Mouse (Mus musculus): ENCODE results near the gene Fastkd5.

Gene Fastkd5

GRCm38 (mm10) chr2:130576564-130576963, 53.3 kb downstream of the Fastkd5 start:
- DNase-seq: peak; percentile 60 to 67

- no peak for DNase-seq
Observed at GRCm38 (mm10) chr2:130575873-130576272, 54.0 kb downstream of the Fastkd5 start, which contains the start of gene Oxt. Gene Oxt, plus strand, starts transcription at chr2:130576173.

- DNase-seq: no peak
Observed at GRCm38 (mm10) chr2:130574960-130575359, 54.9 kb downstream of the Fastkd5 start.

- DNase-seq: no peak
Observed at GRCm38 (mm10) chr2:130569926-130570325, 59.9 kb downstream of the Fastkd5 start.

GRCm38 (mm10) chr2:130568921-130569320, 60.9 kb downstream of the Fastkd5 start:
- no peak for DNase-seq

GRCm38 (mm10) chr2:130564983-130565382, 64.8 kb downstream of the Fastkd5 start:
- DNase-seq: no peak

GRCm38 (mm10) chr2:130564063-130564462, 65.8 kb downstream of the Fastkd5 start:
- DNase-seq: no peak

All from cerebellum, postnatal 25 days (tissue).